Mouse (Mus musculus) forebrain, embryonic 14.5 days (tissue): ENCODE measurements at regions not wholly inside any gene's neighbourhood (a gene's known extent, or its start where the extent isn't known, plus 50 kb on each side); places are given as distances from the start of the nearest gene placed in this dataset.

Source experiments
- ATAC-seq: fragments of 200-750 bp; cut with Nextera tagmentation; 2 replicates; pipeline ENCODE4 v1.8.0; 2017; ENCODE audit warnings: mild to moderate bottlenecking, moderate library complexity
- DNase-seq: peaks from one replicate; pipeline ENCODE4 v3.0.0-alpha.2; 2015; ENCODE audit warnings: low spot score
- H3K27ac ChIP-seq: fragments of 300-500 bp; sonication (generic); 2 replicates; pipeline ENCODE4 v1.5.1; 2014; ENCODE audit warnings: low read depth, mild to moderate bottlenecking, control low read depth, low read length, moderate library complexity
- H3K27me3 ChIP-seq: fragments of 300-500 bp; sonication (generic); replicated peaks from 2 replicates; pipeline ENCODE4 v1.6.1; 2014; ENCODE audit warnings: low read length, control low read depth, mixed read lengths; ENCODE audit not compliant: control insufficient read depth, insufficient read depth
- H3K36me3 ChIP-seq: fragments of 300-500 bp; sonication (generic); 2 replicates; pipeline ENCODE4 v1.6.1; 2014; ENCODE audit warnings: low read length, control low read depth; ENCODE audit not compliant: control insufficient read depth, insufficient read depth
- H3K4me1 ChIP-seq: fragments of 300-500 bp; sonication (generic); 2 replicates; pipeline ENCODE4 v1.6.1; 2014; ENCODE audit warnings: antibody characterized with exemption, low read length, control low read depth; ENCODE audit not compliant: control insufficient read depth, insufficient read depth
- H3K4me2 ChIP-seq: fragments of 300-500 bp; sonication (generic); 2 replicates; pipeline ENCODE4 v1.6.1; 2014; ENCODE audit warnings: mild to moderate bottlenecking, control low read depth, low read length
- H3K4me3 ChIP-seq: fragments of 300-500 bp; sonication (generic); 2 replicates; pipeline ENCODE4 v1.5.1; 2014; ENCODE audit warnings: low read depth, low read length, control low read depth
- H3K9ac ChIP-seq: fragments of 300-500 bp; sonication (generic); 2 replicates; pipeline ENCODE4 v1.6.1; 2014; ENCODE audit warnings: mild to moderate bottlenecking, low read length, control low read depth, moderate library complexity
- H3K9me3 ChIP-seq: fragments of 300-500 bp; sonication (generic); replicated peaks from 2 replicates; pipeline ENCODE4 v1.6.1; 2016; ENCODE audit warnings: low read length, control low read depth, mixed read lengths; ENCODE audit not compliant: control insufficient read depth
- WGBS: fragments of 180-500 bp; shearing (Covaris S2); extraction: QIAGEN DNeasy Blood & Tissue Kit; methylation state at CpG from one replicate; pipeline ENCODE4 v1.1.7; 2014; 5-methylcytosine and 5-hydroxymethylcytosine counted together

DNA sequence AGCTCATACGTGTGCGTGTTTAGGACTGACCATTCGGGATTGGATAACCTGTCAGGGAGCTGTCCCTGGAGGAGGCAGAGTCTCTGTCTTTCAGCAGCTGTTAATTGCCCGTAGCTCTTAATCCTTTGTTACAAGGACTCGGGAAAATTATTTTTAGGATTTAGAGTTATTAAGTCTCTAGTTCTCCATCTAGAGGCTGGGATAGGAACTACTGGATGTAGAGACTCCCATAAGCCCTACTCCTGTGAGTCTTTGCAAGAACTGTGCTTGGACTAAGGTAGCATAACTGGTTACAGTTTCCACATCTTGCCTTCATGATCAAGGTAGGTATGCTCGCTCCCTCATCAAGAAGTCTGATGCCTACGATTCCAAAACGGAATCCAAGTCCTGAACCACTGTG is 90.7 kb upstream of the Stmnd1 start:
- Histone ChIP-seq H3K27ac (no peak overlapping the region), H3K4me2 (no peak overlapping the region), H3K27me3 (no peaks in the 10 kb centered on the region), H3K9me3 (no peaks in the 10 kb centered on the region), H3K4me1 (peaks cover 16% of the 10 kb centered on the region), H3K36me3 (no peaks in the 10 kb centered on the region), H3K4me3 (no peak overlapping the region), H3K9ac (no peak overlapping the region)
- WGBS = 75% methylated on average over 8 of the region's 8 CpGs
- DNase-seq = peak; percentile 61
- ATAC-seq = no peak

DNA sequence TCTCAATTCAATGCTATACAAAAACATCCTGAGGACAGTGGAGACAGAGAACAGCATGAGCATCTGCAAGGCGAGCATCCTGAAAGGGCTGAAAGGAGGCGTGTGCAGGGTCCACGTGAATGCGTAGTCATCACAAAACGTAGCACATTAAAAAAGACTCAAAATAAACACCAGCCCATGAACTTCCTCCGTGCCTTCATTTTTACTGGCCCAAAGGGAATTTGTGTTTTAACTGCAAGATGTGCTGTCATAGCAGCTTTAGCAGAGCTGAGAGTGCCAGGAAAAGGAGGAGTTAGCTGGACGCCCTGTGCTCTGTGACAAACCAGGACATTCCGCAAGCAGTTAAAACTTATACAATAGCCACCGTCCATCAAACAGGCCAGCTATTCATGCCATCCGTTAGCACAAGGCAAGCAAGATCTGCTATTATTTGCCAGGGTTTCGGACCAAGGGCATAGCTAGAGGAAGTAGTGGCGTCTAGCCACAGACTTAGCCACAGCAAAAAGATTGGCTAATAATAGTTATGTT is 92.9 kb upstream of the Stmnd1 start:
- peaks cover 16% of the 10 kb centered on the region for H3K4me1 ChIP-seq
- peak; percentile 58; the same call in 1 of the 2 replicates for ATAC-seq
- no peak overlapping the region for H3K4me3 ChIP-seq
- H3K27ac ChIP-seq = peak overlapping the region; percentile 28; the same call in 1 of the 2 replicates
- no peaks in the 10 kb centered on the region for H3K27me3 ChIP-seq
- DNase-seq = peak; percentile 52
- H3K9ac ChIP-seq = no peak overlapping the region
- WGBS = 9% methylated on average over 12 of the region's 12 CpGs
- H3K36me3 ChIP-seq = no peaks in the 10 kb centered on the region
- peak overlapping the region; percentile 30 for H3K4me2 ChIP-seq
- H3K9me3 ChIP-seq = no peaks in the 10 kb centered on the region

DNA sequence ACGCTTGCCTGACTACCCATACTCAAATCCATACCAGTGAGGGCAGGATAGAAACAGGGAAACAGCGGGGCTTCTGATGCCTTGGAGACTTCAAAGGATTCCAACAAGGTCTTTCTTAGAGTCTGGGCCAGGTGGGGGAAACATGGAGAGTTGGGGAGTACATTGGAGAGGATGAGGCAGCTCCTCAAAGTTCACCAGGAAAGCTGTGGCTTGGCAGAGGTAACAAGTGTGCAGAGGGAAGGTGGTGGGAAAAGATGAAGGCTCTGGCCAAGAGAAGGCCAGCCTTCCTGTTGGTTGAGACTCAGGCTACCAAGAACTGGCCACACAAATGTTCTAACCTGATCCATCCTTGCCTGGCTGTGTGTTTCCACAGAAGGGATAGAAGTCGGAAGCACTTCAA is 93.6 kb upstream of the Stmnd1 start:
- no peaks in the 10 kb centered on the region for H3K36me3 ChIP-seq
- no peak overlapping the region for H3K9ac ChIP-seq
- 76% methylated on average over 3 of the region's 3 CpGs for WGBS
- H3K27ac ChIP-seq = no peak overlapping the region
- H3K4me2 ChIP-seq = no peak overlapping the region
- no peak overlapping the region for H3K4me3 ChIP-seq
- DNase-seq (no peak), ATAC-seq (no peak)
- peaks cover 16% of the 10 kb centered on the region for H3K4me1 ChIP-seq
- no peaks in the 10 kb centered on the region for H3K27me3 ChIP-seq
- no peaks in the 10 kb centered on the region for H3K9me3 ChIP-seq

DNA sequence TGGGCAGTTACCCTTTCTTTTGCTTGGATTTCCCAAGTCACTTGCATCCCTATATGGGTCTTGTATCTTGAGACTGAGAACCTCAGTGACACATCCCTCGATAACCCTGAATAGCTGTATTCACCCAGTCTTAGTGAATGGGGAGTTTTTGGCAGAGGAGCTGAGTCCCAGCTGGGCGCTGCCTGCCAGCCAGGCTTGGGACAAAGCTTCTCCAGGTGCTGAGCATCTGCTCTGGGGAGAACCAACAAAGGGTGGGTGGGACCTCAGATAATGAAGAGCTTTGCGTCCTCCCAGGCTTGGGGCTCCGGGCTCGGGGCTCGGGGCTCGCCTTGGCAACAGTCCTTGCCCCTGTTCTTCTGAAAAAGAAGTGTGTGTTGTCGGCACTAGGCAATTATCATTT is 100.4 kb upstream of the Stmnd1 start:
- Histone ChIP-seq H3K9me3 (no peaks in the 10 kb centered on the region), H3K9ac (no peak overlapping the region), H3K4me2 (no peak overlapping the region), H3K27me3 (no peaks in the 10 kb centered on the region), H3K4me1 (peaks cover 8% of the 10 kb centered on the region; the same call in 1 of the 2 replicates), H3K36me3 (no peaks in the 10 kb centered on the region), H3K4me3 (no peak overlapping the region), H3K27ac (no peak overlapping the region)
- ATAC-seq = peak; percentile 83
- 7% methylated on average over 8 of the region's 8 CpGs for WGBS
- DNase-seq = peak; percentile 83

DNA sequence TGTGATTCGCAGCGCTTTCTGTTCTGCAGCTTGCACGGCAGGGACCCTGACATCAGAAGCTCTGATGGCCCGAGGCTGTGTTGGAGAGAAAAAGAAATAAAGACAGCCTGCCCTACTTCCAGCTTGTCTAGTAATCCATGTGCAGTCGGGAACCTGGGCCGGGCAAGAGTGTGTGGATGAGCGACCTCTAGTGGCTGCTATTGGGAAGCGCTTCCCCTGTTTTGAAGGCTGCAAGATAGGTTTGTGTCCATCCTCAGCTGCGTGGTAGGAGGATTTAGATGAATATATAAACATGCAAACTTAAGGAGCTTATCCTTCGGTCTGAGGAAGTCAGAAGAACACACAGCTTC is 111.5 kb upstream of the Stmnd1 start:
- ATAC-seq = peak; percentile 90
- under 1% methylated on average over 10 of the region's 10 CpGs for WGBS
- peak; percentile 90 for DNase-seq
- Histone ChIP-seq H3K36me3 (no peaks in the 10 kb centered on the region), H3K9ac (peak overlapping the region; percentile 21), H3K4me1 (peaks cover 9% of the 10 kb centered on the region), H3K4me3 (peak overlapping the region; percentile 3; the same call in 1 of the 2 replicates), H3K4me2 (peak overlapping the region; percentile 44), H3K27me3 (no peaks in the 10 kb centered on the region), H3K9me3 (no peaks in the 10 kb centered on the region), H3K27ac (no peak overlapping the region)

DNA sequence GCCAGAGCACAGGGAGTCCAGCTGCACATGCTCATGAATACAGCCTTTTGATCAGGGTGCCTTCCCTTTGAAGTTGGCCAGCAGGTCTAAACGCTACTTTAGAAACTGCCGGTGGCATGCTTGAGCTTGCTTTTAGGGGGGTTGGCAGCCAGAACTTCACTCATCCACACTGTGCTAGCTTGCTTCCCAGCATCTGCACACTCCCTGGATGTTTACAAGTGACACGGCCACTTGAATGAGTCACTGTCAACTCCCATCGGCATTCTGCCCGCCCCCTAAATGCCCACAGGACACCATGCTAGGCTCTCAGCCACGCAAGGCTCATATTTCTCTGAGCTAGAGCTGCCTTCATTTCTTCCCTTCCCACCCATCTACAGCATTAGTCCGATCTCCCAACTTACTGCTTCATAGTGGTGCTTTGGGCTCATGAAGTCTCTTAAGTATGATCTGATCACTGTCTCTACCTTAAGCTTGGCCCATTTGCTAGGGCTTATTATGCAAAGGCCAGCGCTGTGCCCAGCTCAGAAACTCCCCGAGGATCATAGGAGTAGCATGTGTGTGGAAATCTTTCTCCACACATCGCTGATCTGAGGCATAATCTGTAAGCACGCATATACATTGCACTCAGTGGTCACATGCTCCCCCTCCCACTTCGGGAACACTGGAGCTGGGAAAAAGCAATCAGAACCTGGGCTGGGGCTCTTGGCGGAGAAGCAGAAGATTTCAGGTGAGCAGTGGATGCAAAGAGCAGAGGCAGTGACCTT is 112.1 kb upstream of the Stmnd1 start:
- Histone ChIP-seq H3K27ac (no peak overlapping the region; the same call in 1 of the 2 replicates), H3K4me2 (peak overlapping the region; percentile 44), H3K36me3 (no peaks in the 10 kb centered on the region), H3K9ac (peak overlapping the region; percentile 21), H3K4me3 (peak overlapping the region; percentile 3; the same call in 1 of the 2 replicates), H3K9me3 (no peaks in the 10 kb centered on the region), H3K27me3 (no peaks in the 10 kb centered on the region), H3K4me1 (peaks cover 9% of the 10 kb centered on the region)
- DNase-seq (peak; percentile 18), ATAC-seq (peak; percentile 78; the same call in 1 of the 2 replicates)
- WGBS = 27% methylated on average over 13 of the region's 13 CpGs

DNA sequence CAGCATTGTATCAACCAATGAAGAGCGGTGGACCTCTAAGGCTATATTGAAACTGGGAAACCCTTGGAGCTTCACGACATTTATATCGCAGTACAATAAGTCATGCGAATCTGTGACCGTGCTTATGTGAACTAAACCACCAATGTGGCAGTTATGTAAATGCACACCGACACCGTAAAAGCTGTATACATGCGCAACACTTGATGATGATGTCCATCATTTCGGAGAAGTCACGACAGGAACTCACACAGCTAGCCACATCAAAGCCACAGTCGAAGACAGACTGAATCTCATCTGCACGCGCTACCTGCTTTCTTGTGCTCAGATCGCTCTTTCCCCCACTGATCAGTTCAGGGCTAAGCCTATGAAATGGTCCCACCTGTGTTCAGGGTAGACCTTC is 114.2 kb upstream of the Stmnd1 start:
- H3K27ac ChIP-seq = no peak overlapping the region
- DNase-seq (no peak), ATAC-seq (no peak)
- no peak overlapping the region for H3K4me2 ChIP-seq
- H3K4me3 ChIP-seq = no peak overlapping the region
- H3K4me1 ChIP-seq = peaks cover 9% of the 10 kb centered on the region
- H3K9me3 ChIP-seq = no peaks in the 10 kb centered on the region
- WGBS = 98% methylated on average over 14 of the region's 14 CpGs
- H3K9ac ChIP-seq = no peak overlapping the region
- no peaks in the 10 kb centered on the region for H3K36me3 ChIP-seq
- H3K27me3 ChIP-seq = no peaks in the 10 kb centered on the region

DNA sequence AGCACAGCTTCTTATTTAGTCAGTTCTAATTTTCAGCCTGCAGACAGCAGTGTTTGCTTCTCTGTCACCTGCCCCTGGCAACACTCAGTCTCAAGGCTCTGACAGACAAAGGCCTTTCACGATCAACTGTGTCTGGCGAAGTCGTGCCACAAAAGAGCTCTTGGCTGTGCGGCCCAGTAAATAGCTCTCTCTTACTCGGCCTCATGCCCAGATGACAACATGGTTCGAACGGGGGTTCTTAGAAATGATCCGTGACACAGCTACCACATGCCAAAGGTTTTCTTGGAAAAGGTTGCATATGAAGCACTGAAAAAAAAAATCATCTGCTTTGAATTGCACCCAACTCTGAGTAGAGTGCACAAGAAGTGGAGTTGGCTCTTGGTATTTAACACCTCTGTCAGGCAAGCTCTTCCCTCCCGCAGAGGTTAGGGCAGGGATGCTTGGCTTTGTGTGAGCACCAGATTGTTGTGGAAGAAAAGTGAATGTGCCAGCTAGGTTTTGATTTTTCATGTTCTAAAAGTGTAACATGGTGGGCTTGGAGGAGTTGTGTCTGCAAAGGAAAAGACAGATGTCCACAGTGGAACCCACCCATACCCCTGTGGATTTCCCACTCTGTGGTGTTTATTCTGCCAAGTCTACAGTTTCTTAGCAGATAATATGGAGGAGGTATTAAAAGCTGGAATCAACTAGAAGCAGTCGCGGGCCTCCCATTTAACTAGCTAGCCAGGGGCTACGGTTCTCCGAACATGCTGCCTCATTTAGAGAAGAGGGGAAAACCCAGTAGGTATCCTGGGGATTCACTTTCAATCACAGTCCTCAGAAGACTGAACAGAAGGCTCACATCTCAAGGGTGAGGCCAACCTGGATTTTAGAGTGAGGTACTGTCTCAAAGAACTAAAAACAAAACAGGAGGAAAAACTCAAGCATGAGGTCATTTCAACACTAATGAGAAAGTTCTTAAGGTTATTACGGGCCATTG is 120.0 kb upstream of the Stmnd1 start:
- Histone ChIP-seq H3K36me3 (no peaks in the 10 kb centered on the region), H3K4me3 (no peak overlapping the region), H3K27ac (peak overlapping the region; percentile 29; the same call in 1 of the 2 replicates), H3K9ac (no peak overlapping the region), H3K9me3 (no peaks in the 10 kb centered on the region), H3K4me2 (no peak overlapping the region), H3K4me1 (peaks cover 7% of the 10 kb centered on the region; the same call in 1 of the 2 replicates), H3K27me3 (no peaks in the 10 kb centered on the region)
- WGBS = 50% methylated on average over 14 of the region's 14 CpGs
- ATAC-seq (peak; percentile 85), DNase-seq (peak; percentile 88)
